Comparison of ENCODE assay signal across 22 mouse cellular contexts in genomic region chr6:99093208-99093607, GRCm38 (mm10).
DNase-seq lines count a peak whose midpoint lies in the region; ATAC-seq and TF ChIP-seq lines count a peak whose summit lies in the region.
"Had no signal": no experiment of that assay in that cellular context is flagged by ENCODE, and none has a peak within 500 bp of the region (broad histone marks: within the 10 kb centered on the region; RNA-seq: fewer than 3 reads in every experiment).

No protein-coding gene starts in this region.

- H3K4me3 ChIP-seq in heart, embryonic 11.5 days (ENCODE audit: low read depth, low read length): no peak overlapping the region
- 0 out of 2 replicates have a peak overlapping the region, but pooled peaks have one; percentile 11 for H3K4me3 ChIP-seq in intestine, embryonic 14.5 days (ENCODE audit: low read depth, low read length)
- H3K4me3 ChIP-seq in intestine, postnatal 0 days (ENCODE audit: low read depth, low read length): no peak overlapping the region
- H3K4me3 ChIP-seq in lung, postnatal 0 days (ENCODE audit: low read depth, low read length): peak overlapping the region; percentile 12; the same call in 1 of the 2 replicates
- no peak overlapping the region for H3K4me3 ChIP-seq in stomach, postnatal 0 days (ENCODE audit: low read depth, low read length)
- H3K4me3 ChIP-seq: forebrain, embryonic 13.5 days; hindbrain, embryonic 12.5 days; layer of hippocampus, adult 2 months; midbrain, embryonic 13.5 days; neural tube, embryonic 12.5 days had no signal

- TF ChIP-seq CTCF in intestine, postnatal 0 days (IDR thresholded peaks at IDR 0.05; ENCODE audit: low read depth): no peak
- TF ChIP-seq CTCF in lung, postnatal 0 days (IDR thresholded peaks at IDR 0.05): no peak
- TF ChIP-seq CTCF in stomach, postnatal 0 days (IDR thresholded peaks at IDR 0.05; ENCODE audit: low read depth): no peak

- H3K27ac ChIP-seq in heart, embryonic 11.5 days (ENCODE audit: low read depth, low read length): peak overlapping the region; percentile 71
- peak overlapping the region; percentile 92 for H3K27ac ChIP-seq in intestine, embryonic 14.5 days (ENCODE audit: low read depth)
- H3K27ac ChIP-seq in intestine, postnatal 0 days (ENCODE audit: low read depth, low read length): no peak overlapping the region
- peak overlapping the region; percentile 15; the same call in 1 of the 2 replicates for H3K27ac ChIP-seq in lung, postnatal 0 days (ENCODE audit: low read length)
- H3K27ac ChIP-seq in stomach, postnatal 0 days (replicated peaks): peak overlapping the region; percentile 84
- H3K27ac ChIP-seq: forebrain, embryonic 13.5 days; hindbrain, embryonic 12.5 days; layer of hippocampus, adult 2 months; midbrain, embryonic 13.5 days; neural tube, embryonic 12.5 days had no signal

- no peak for ATAC-seq in heart, embryonic 11.5 days (replicated peaks; ENCODE audit: insufficient number of reproducible peaks, low FRiP score, low TSS enrichment)
- peak; percentile 73 for ATAC-seq in intestine, embryonic 14.5 days (replicated peaks; ENCODE audit: low FRiP score, low TSS enrichment, low read depth)
- no peak for ATAC-seq in intestine, postnatal 0 days
- no peak for ATAC-seq in lung, postnatal 0 days
- peak; percentile 51 for ATAC-seq in stomach, postnatal 0 days (ENCODE audit: low FRiP score, low TSS enrichment)
- ATAC-seq: inflammation-experienced regulatory T-cells, adult 6 months; liver, postnatal 0 days had no signal

- 30% methylated on average over 5 of the region's 5 CpGs for WGBS in heart, embryonic 11.5 days (ENCODE audit: insufficient replicate concordance)
- WGBS in intestine, embryonic 14.5 days: 20% methylated on average over 5 of the region's 5 CpGs
- WGBS in intestine, postnatal 0 days: 40% methylated on average over 5 of the region's 5 CpGs
- WGBS in lung, postnatal 0 days: 38% methylated on average over 5 of the region's 5 CpGs
- WGBS in stomach, postnatal 0 days: 14% methylated on average over 5 of the region's 5 CpGs

- peak overlapping the region; percentile 29 for H3K4me2 ChIP-seq in heart, embryonic 11.5 days
- H3K4me2 ChIP-seq in intestine, embryonic 14.5 days (ENCODE audit: low read length): peak overlapping the region; percentile 56
- no peak overlapping the region for H3K4me2 ChIP-seq in intestine, postnatal 0 days (replicated peaks; ENCODE audit: low read depth)
- H3K4me2 ChIP-seq in lung, postnatal 0 days (replicated peaks; ENCODE audit: low read depth, low read length): peak overlapping the region; percentile 45
- peak overlapping the region; percentile 66; the same call in 1 of the 2 replicates for H3K4me2 ChIP-seq in stomach, postnatal 0 days (replicated peaks; ENCODE audit: low read depth)
- H3K4me2 ChIP-seq: forebrain, embryonic 13.5 days; hindbrain, embryonic 12.5 days; midbrain, embryonic 13.5 days; neural tube, embryonic 12.5 days had no signal

- DNase-seq in heart, adult 11 months: no peak
- peak; percentile 61 for DNase-seq in intestine, embryonic 14.5 days (ENCODE audit: low spot score)
- DNase-seq in lung, postnatal 0 days (ENCODE audit: low spot score): peak; percentile 44
- no peak for DNase-seq in lung, postnatal 25 days (ENCODE audit: low spot score)
- DNase-seq in stomach, postnatal 0 days (ENCODE audit: low spot score): no peak
- no peak for DNase-seq in layer of hippocampus, adult 18-20 months (ENCODE audit: low spot score in 2 of 2)
- DNase-seq: B cell, adult 2 months; cerebellum, adult 18-20 months; cerebellum, postnatal 36 days; gastrocnemius, postnatal 14 days; kidney, postnatal 10 days; layer of hippocampus, postnatal 36 days; liver, postnatal 0 days; thymus, postnatal 36 days had no signal

- peaks cover 49% of the 10 kb centered on the region for H3K4me1 ChIP-seq in heart, embryonic 11.5 days (ENCODE audit: control insufficient read depth, insufficient read depth, low read length)
- peaks cover 42% of the 10 kb centered on the region for H3K4me1 ChIP-seq in intestine, embryonic 14.5 days (replicated peaks; ENCODE audit: control insufficient read depth, insufficient read depth, low read length)
- peaks cover 14% of the 10 kb centered on the region; the same call in 1 of the 2 replicates for H3K4me1 ChIP-seq in intestine, postnatal 0 days (replicated peaks; ENCODE audit: control insufficient read depth, insufficient read depth, low read length)
- H3K4me1 ChIP-seq in lung, postnatal 0 days (ENCODE audit: insufficient read depth, low read depth, low read length): peaks cover 21% of the 10 kb centered on the region
- H3K4me1 ChIP-seq in stomach, postnatal 0 days (replicated peaks; ENCODE audit: control insufficient read depth, insufficient read depth): peaks cover 12% of the 10 kb centered on the region

- no peaks in the 10 kb centered on the region for H3K27me3 ChIP-seq in heart, embryonic 11.5 days (ENCODE audit: control insufficient read depth, insufficient read depth, low read length)
- H3K27me3 ChIP-seq in intestine, embryonic 14.5 days (replicated peaks; ENCODE audit: control insufficient read depth, insufficient read depth, low read length): no peaks in the 10 kb centered on the region
- no peaks in the 10 kb centered on the region for H3K27me3 ChIP-seq in intestine, postnatal 0 days (replicated peaks; ENCODE audit: control insufficient read depth, insufficient read depth, low read length)
- H3K27me3 ChIP-seq in lung, postnatal 0 days (replicated peaks; ENCODE audit: insufficient read depth, low read length): no peaks in the 10 kb centered on the region
- no peaks in the 10 kb centered on the region for H3K27me3 ChIP-seq in stomach, postnatal 0 days (ENCODE audit: control insufficient read depth, insufficient read depth, low read length)
- H3K27me3 ChIP-seq: forebrain, embryonic 13.5 days; hindbrain, embryonic 12.5 days; neural tube, embryonic 12.5 days had no signal

- 0 out of 2 replicates have a peak, but pooled peaks cover 2% of the 10 kb centered on the region for H3K9me3 ChIP-seq in heart, embryonic 11.5 days (replicated peaks; ENCODE audit: control insufficient read depth, low read length)
- H3K9me3 ChIP-seq in intestine, embryonic 14.5 days (ENCODE audit: control insufficient read depth, low read length): no peaks in the 10 kb centered on the region
- H3K9me3 ChIP-seq in intestine, postnatal 0 days (ENCODE audit: control insufficient read depth): no peaks in the 10 kb centered on the region
- no peaks in the 10 kb centered on the region for H3K9me3 ChIP-seq in lung, postnatal 0 days (ENCODE audit: low read length)
- H3K9me3 ChIP-seq in stomach, postnatal 0 days (ENCODE audit: control insufficient read depth, low read length): no peaks in the 10 kb centered on the region
- H3K9me3 ChIP-seq: forebrain, embryonic 13.5 days; hindbrain, embryonic 12.5 days; midbrain, embryonic 13.5 days; neural tube, embryonic 12.5 days had no signal

- H3K36me3 ChIP-seq in heart, embryonic 11.5 days (ENCODE audit: control insufficient read depth, insufficient read depth, low read length): no peaks in the 10 kb centered on the region
- no peaks in the 10 kb centered on the region for H3K36me3 ChIP-seq in intestine, embryonic 14.5 days (ENCODE audit: control insufficient read depth, insufficient read depth, low read length)
- H3K36me3 ChIP-seq in intestine, postnatal 0 days (ENCODE audit: control insufficient read depth, insufficient read depth): 0 out of 2 replicates have a peak, but pooled peaks cover 3% of the 10 kb centered on the region
- no peaks in the 10 kb centered on the region for H3K36me3 ChIP-seq in lung, postnatal 0 days (ENCODE audit: insufficient read depth, low read length)
- H3K36me3 ChIP-seq in stomach, postnatal 0 days (ENCODE audit: control insufficient read depth, insufficient read depth, low read length): no peaks in the 10 kb centered on the region; the same call in 1 of the 2 replicates
- H3K36me3 ChIP-seq: hindbrain, embryonic 12.5 days; midbrain, embryonic 13.5 days; neural tube, embryonic 12.5 days had no signal

- H3K9ac ChIP-seq in heart, embryonic 11.5 days (ENCODE audit: low read depth, low read length): no peak overlapping the region
- H3K9ac ChIP-seq in intestine, embryonic 14.5 days (ENCODE audit: low read length): no peak overlapping the region
- H3K9ac ChIP-seq in intestine, postnatal 0 days (ENCODE audit: low read depth, low read length): no peak overlapping the region
- H3K9ac ChIP-seq in lung, postnatal 0 days (replicated peaks; ENCODE audit: low read depth): no peak overlapping the region
- no peak overlapping the region for H3K9ac ChIP-seq in stomach, postnatal 0 days (ENCODE audit: low read length)
- H3K9ac ChIP-seq: forebrain, embryonic 13.5 days; hindbrain, embryonic 12.5 days; liver, postnatal 0 days; midbrain, embryonic 13.5 days; neural tube, embryonic 12.5 days had no signal

- TF ChIP-seq EP300 in lung, postnatal 0 days (IDR thresholded peaks at IDR 0.05): no peak
- no peak for TF ChIP-seq EP300 in stomach, postnatal 0 days (optimal IDR thresholded peaks at IDR 0.05)

Comparison
In these comparisons a context has a peak if more than half of its experiments do, and no peak if none do; other contexts are left out.
1. ATAC-seq: peak in intestine, embryonic 14.5 days (single experiment) and stomach, postnatal 0 days (single experiment); none in heart, embryonic 11.5 days (single experiment), intestine, postnatal 0 days (single experiment) and lung, postnatal 0 days (single experiment).
2. H3K4me3 ChIP-seq: peak in intestine, embryonic 14.5 days (single experiment) and lung, postnatal 0 days (single experiment); none in heart, embryonic 11.5 days (single experiment), intestine, postnatal 0 days (single experiment) and stomach, postnatal 0 days (single experiment).
3. DNase-seq: peak in intestine, embryonic 14.5 days (single experiment) and lung, postnatal 0 days (single experiment); none in heart, adult 11 months (single experiment), lung, postnatal 25 days (single experiment), stomach, postnatal 0 days (single experiment) and layer of hippocampus, adult 18-20 months (0 of 2).